Mouse (Mus musculus) layer of hippocampus, adult 9-11 months (tissue): ENCODE measurements at regions not wholly inside any gene's neighbourhood (a gene's known extent, or its start where the extent isn't known, plus 50 kb on each side); places are given as distances from the start of the nearest gene placed in this dataset.

Experiments
- DNase-seq: peaks from one replicate; pipeline ENCODE4 v3.0.0; 2022

GRCm38 (mm10) chr16:82133955-82134665 lies 694.1 kb upstream of the Gm21833 start:
- DNase-seq, result peak; percentile 4

GRCm38 (mm10) chr16:82135255-82135654 lies 692.9 kb upstream of the Gm21833 start:
- no peak for DNase-seq

GRCm38 (mm10) chr16:82182797-82183196 lies 645.4 kb upstream of the Gm21833 start:
- DNase-seq, result no peak

DNA sequence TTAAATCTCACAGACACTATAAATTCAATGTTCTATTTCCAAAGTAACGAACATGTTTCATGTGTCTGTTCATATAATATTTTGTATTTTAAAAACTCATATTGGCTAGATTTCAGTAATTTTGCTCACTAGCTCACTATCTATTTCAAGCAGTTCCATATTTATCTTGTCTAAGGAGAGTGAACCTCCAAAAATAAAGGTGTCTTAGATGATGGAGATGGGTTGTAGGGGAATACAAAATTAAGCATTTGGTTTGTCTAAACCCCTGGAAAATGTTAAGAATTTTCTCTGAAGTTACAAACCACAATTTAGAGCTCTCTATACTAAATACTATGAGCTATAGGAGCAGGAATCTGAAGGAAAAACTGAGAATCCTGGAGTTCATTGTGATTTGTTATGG lies 595.3 kb upstream of the Gm21833 start:
- no peak for DNase-seq

- no peak for DNase-seq
Measured at GRCm38 (mm10) chr16:82243851-82244250, 584.3 kb upstream of the Gm21833 start.
